Mouse (Mus musculus) heart, adult 2 months (tissue): ENCODE measurements around the gene Slc1a5.

Experiments
- CTCF ChIP-seq: fragments of 200-600 bp; IDR thresholded peaks from 2 replicates; pipeline ENCODE4 v1.8.1; 2022; ENCODE audit warnings: antibody characterized with exemption, mild to moderate bottlenecking, moderate library complexity
- EP300 ChIP-seq: fragments of 200-500 bp; IDR thresholded peaks from 2 replicates; pipeline ENCODE4 v1.6.1; 2011; ENCODE audit warnings: low read depth, low read length, control low read depth; ENCODE audit not compliant: insufficient read depth

GRCm38 (mm10) chr7:16838804-16839426, 57.8 kb downstream of the Slc1a5 start:
- TF ChIP-seq CTCF (no peak), EP300 (no peak)
